Mouse (Mus musculus) midbrain, postnatal 0 days (tissue): ENCODE data around the gene Eya2. TPM values are rescaled to one million over a fixed set of nuclear protein-coding genes. Genes with fewer than 3 reads are reported as not detected.
"Not testable (repeated sequence)": the region's sequence is repeated elsewhere in the genome, so short reads cannot be mapped to it uniquely, and the experiment has no call there.

ENCODE experiments used
- ATAC-seq: fragments of 200-750 bp; cut with Nextera tagmentation; 2 replicates; pipeline ENCODE4 v1.8.0; 2017; ENCODE audit warnings: moderate number of reproducible peaks, mild to moderate bottlenecking, moderate TSS enrichment, moderate library complexity; ENCODE audit not compliant: low FRiP score
- DNase-seq: peaks from one replicate; pipeline ENCODE4 v3.0.0-alpha.2; 2015; ENCODE audit warnings: low spot score
- H3K27ac ChIP-seq: fragments of 300-500 bp; sonication (generic); 2 replicates; pipeline ENCODE4 v1.5.1; 2014; ENCODE audit warnings: low read depth, mild to moderate bottlenecking, low read length, mixed read lengths
- H3K27me3 ChIP-seq: fragments of 300-500 bp; sonication (generic); 2 replicates; pipeline ENCODE4 v1.6.1; 2014; ENCODE audit warnings: low read length, control low read depth, mixed read lengths; ENCODE audit not compliant: insufficient read depth
- H3K36me3 ChIP-seq: fragments of 300-500 bp; sonication (generic); 2 replicates; pipeline ENCODE4 v1.6.1; 2014; ENCODE audit warnings: low read length, control low read depth, mixed read lengths; ENCODE audit not compliant: insufficient read depth
- H3K4me1 ChIP-seq: fragments of 300-500 bp; sonication (generic); 2 replicates; pipeline ENCODE4 v1.6.1; 2014; ENCODE audit warnings: mild to moderate bottlenecking, control low read depth, antibody characterized with exemption, low read length, mixed read lengths; ENCODE audit not compliant: insufficient read depth
- H3K4me2 ChIP-seq: fragments of 300-500 bp; sonication (generic); 2 replicates; pipeline ENCODE4 v1.6.1; 2014; ENCODE audit warnings: low read depth, mild to moderate bottlenecking, low read length, mixed read lengths; ENCODE audit not compliant: poor library complexity, severe bottlenecking
- H3K4me3 ChIP-seq: fragments of 300-500 bp; sonication (generic); 2 replicates; pipeline ENCODE4 v1.5.1; 2014; ENCODE audit warnings: low read depth, mild to moderate bottlenecking, low read length, moderate library complexity
- H3K9ac ChIP-seq: fragments of 300-500 bp; sonication (generic); replicated peaks from 2 replicates; pipeline ENCODE4 v1.6.1; 2014; ENCODE audit warnings: mild to moderate bottlenecking, low read length, moderate library complexity, mixed read lengths; ENCODE audit not compliant: poor library complexity, severe bottlenecking
- H3K9me3 ChIP-seq: fragments of 300-500 bp; sonication (generic); 2 replicates; pipeline ENCODE4 v1.6.1; 2016; ENCODE audit warnings: low read length, control low read depth
- CTCF ChIP-seq: IDR thresholded peaks from 2 replicates; pipeline ENCODE4 v1.5.1; 2016; ENCODE audit warnings: antibody characterized with exemption, mild to moderate bottlenecking
- WGBS: fragments of 180-500 bp; shearing (Covaris S2); extraction: QIAGEN DNeasy Blood & Tissue Kit; methylation state at CpG from one replicate; pipeline ENCODE4 v1.1.7; 2014; 5-methylcytosine and 5-hydroxymethylcytosine counted together
- polyA plus RNA-seq: library from polyadenylated mRNA; unstranded; fragments of >200 nt; fragmentation: Nextera tagmentation; extraction: Ambion mirVana; gene quantifications from 2 replicates; pipeline ENCODE4 v1.2.1, GENCODE M21; 2015
- total RNA-seq: library from RNA; depleted of rRNA; stranded (reverse); fragments of >200 nt; gene quantifications from 2 replicates; pipeline ENCODE4 v1.2.3, GENCODE M21; 2014

Eya2 gene
- total and polyA plus RNA-seq, 2 experiments from 2014 or later, result 7.1 to 21.6 TPM

DNA sequence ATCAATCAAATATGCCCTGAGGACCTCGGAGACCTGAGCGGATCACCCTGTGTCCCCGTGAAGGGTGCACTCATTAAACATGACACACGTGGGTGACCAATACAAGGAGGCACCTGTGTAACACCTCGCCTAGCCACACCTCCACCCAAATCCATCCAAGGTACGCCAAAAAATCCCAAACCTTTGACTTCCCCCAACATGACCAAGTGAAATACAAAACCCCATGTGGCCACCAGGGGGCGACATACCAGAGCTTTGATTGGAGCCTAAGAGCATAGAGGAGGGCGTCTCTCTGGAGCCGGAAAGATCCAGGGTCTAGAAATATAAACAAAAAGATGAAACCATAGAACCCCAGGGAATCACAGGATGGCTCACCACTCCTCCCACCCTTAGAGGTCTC is 196.8 kb downstream of the Eya2 start:
- Histone ChIP-seq H3K36me3 (peaks cover 63% of the 10 kb centered on the region), H3K27ac (0 out of 2 replicates have a peak overlapping the region, but pooled peaks have one; percentile 47), H3K4me3 (no peak overlapping the region), H3K4me1 (no peaks in the 10 kb centered on the region), H3K27me3 (no peaks in the 10 kb centered on the region), H3K4me2 (no peak overlapping the region), H3K9me3 (no peaks in the 10 kb centered on the region), H3K9ac (no peak overlapping the region)
- TF ChIP-seq CTCF, result peak; percentile 92
- 68% methylated on average over 9 of the region's 9 CpGs for WGBS
- DNase-seq (peak; percentile 74), ATAC-seq (peak; percentile 39; the same call in 1 of the 2 replicates)

DNA sequence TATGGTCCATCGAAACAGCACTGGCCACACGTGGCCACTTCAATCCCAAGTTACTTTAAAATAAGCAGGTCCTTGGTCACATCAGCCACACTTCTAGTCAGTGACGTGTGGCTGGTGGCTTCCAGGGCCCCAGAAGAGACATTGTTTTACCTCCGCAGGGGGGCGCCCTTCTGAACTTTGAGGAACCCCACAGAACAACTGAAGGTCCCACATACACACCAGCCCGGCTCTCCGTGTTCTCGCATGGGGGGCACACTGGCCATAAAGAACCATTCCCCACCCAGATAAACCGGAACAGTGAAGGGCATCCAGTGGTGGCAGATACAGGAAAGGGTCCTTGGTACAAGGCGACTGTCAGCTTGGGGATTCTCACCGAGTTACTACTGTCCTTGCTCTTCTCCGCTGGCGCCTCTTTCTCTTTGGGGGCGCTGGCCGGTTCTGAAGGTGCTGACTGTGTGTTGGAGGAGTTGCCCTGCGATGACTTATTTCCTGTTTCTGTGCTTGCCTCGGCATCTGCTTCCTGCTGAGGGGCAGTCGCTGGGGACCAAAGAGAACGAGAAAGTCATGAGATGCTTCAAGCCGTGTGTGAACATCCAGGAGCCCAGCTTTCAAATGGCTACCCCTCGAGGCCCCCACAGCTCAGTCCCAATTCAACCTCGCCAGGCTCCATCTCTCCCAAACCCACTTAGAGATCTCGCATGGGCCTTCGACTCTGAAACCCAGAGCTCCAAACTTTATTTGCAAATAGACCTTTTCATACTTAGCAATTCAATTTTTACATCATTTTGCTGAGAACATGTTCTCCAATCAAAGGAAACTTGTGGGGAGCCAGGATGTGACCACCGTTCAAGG is 197.8 kb downstream of the Eya2 start:
- Histone ChIP-seq H3K9ac (no peak overlapping the region), H3K9me3 (no peaks in the 10 kb centered on the region), H3K36me3 (peaks cover 63% of the 10 kb centered on the region), H3K4me3 (no peak overlapping the region), H3K27ac (no peak overlapping the region), H3K4me1 (no peaks in the 10 kb centered on the region), H3K27me3 (no peaks in the 10 kb centered on the region), H3K4me2 (no peak overlapping the region)
- no peak for DNase-seq
- 88% methylated on average over 25 of the region's 25 CpGs for WGBS
- no peak for ATAC-seq
- TF ChIP-seq CTCF, result no peak

DNA sequence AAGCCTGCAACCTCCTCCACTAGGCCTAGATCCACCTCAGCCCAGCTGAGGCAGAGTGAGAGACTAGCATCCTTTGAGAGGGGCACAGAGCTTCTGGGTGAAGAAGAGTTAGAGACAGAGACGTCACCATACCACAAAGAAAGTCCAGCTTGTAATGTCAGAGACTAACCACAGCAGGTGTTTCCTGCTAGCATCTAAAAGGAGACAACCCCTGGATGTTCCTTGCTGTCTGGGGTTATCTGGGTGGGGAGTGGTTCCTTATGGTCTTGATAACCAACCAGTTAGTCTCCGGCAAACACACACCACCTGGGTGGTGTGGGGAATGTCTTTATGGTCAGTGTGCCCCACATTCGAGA is 198.4 kb downstream of the Eya2 start:
- no peaks in the 10 kb centered on the region for H3K9me3 ChIP-seq
- TF ChIP-seq CTCF, result no peak
- ATAC-seq (no peak), DNase-seq (no peak)
- no peak overlapping the region for H3K4me2 ChIP-seq
- no peak overlapping the region for H3K27ac ChIP-seq
- 87% methylated on average over 3 of the region's 3 CpGs for WGBS
- no peaks in the 10 kb centered on the region for H3K4me1 ChIP-seq
- H3K9ac ChIP-seq, result no peak overlapping the region
- no peaks in the 10 kb centered on the region for H3K27me3 ChIP-seq
- H3K4me3 ChIP-seq, result no peak overlapping the region
- peaks cover 65% of the 10 kb centered on the region for H3K36me3 ChIP-seq

DNA sequence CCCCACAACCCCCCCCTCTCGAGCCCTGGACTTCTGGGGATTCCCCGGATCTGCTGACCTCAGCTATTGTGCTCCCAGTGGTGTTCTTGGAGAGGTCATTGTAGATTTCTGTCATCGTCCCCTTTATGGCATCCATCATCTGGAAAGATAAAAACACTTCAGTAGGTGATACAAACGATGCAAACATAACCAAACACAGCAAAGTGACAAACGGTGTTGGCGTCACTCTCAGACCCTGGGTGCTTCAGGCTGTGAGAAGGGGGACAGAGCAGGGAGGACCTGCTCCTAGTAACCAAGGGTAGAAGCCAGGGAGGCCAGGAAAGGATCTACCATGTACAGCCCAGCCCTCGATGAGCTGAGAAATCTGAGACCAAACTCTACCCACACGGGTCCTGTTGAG is 203.0 kb downstream of the Eya2 start:
- Histone ChIP-seq H3K27ac (no peak overlapping the region), H3K27me3 (no peaks in the 10 kb centered on the region), H3K4me2 (no peak overlapping the region), H3K4me3 (no peak overlapping the region), H3K4me1 (no peaks in the 10 kb centered on the region), H3K9ac (no peak overlapping the region), H3K9me3 (no peaks in the 10 kb centered on the region), H3K36me3 (peaks cover 47% of the 10 kb centered on the region)
- 70% methylated on average over 8 of the region's 8 CpGs for WGBS
- DNase-seq, result no peak
- ATAC-seq, result no peak
- no peak for TF ChIP-seq CTCF

DNA sequence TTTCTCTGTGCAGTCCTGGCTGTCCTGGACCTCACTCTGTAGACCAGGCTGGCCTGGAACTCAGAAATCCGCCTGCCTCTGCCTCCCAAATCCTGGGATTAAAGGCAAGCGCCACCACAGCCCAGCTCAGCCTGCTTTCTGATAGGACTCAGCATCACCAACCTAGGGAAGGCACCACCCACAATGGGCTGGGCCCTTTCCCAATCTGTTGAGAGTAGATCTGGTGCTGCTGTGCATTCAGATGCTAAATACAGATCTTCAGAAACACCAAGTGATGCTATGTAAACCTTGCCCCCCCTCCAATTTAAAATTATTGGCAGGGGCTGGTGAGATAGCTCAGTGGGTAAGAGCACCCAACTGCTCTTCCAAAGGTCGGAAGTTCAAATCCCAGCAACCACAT is 205.3 kb downstream of the Eya2 start:
- not testable (repeated sequence) for H3K4me3 ChIP-seq, DNase-seq, H3K4me1 ChIP-seq, H3K27me3 ChIP-seq, H3K27ac ChIP-seq, H3K4me2 ChIP-seq, H3K9ac ChIP-seq, ATAC-seq, H3K9me3 ChIP-seq
- H3K36me3 ChIP-seq, result peaks cover 39% of the 10 kb centered on the region
- WGBS, result 85% methylated on average over 3 of the region's 3 CpGs

DNA sequence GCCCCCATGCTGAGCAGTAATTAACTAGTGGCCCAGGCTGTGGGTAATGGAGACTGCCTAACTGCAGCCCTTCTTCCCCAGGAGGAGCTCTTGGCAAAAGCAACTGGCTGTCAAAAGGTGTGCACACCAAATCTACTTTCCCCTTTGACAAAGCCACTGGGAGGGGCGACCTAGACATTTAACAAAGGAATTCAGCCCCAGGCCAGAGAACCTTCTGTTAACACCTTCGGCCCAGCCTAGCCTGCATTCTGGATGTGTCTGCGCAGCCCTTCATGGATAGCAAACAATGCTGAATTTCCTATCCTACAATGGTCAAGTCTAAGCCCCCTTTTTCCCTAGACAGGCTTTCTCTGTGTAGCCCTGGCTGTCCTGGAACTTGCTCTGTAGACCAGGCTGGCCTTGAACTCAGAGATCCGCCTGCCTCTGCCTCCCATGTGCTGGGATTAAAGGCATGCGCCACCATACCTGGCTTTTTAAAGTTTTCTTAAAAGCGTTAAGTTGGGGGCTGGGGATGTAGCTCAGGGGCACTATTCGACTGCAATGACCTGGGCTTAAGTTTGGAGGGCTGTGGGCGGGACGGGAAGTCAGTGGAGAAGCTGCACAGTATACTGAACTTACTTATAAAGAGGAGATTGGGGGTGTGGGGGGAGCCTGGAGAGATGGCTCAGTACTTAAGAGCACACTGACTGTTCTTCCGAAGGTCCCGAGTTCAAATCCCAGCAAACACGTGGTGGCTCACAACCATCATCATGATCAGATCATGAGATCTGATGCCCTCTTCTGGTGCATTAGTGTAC is 213.5 kb downstream of the Eya2 start:
- Histone ChIP-seq H3K9me3 (no peaks in the 10 kb centered on the region), H3K4me3 (no peak overlapping the region), H3K9ac (no peak overlapping the region), H3K27me3 (no peaks in the 10 kb centered on the region), H3K36me3 (peaks cover 64% of the 10 kb centered on the region), H3K4me2 (no peak overlapping the region), H3K27ac (no peak overlapping the region), H3K4me1 (no peaks in the 10 kb centered on the region)
- ATAC-seq (no peak), DNase-seq (no peak)
- WGBS, result 96% methylated on average over 12 of the region's 12 CpGs
- no peak; the same call in 1 of the 2 replicates for TF ChIP-seq CTCF
